Mouse (Mus musculus) spleen, adult 18-20 months (tissue): ENCODE data around the gene Akap10.
A peak's percentile ranks its signal among the peaks of the same experiment; 100 is the strongest.
"Not testable (repeated sequence)": the region's sequence is repeated elsewhere in the genome, so short reads cannot be mapped to it uniquely, and the experiment has no call there.

Experiments used
- DNase-seq, 2 experiments: peaks; one replicate each; pipeline ENCODE4 v3.0.0; 2022; ENCODE audit warnings: mixed read lengths in 2 of 2

Akap10 gene

GRCm38 (mm10) chr11:61930640-61931586 is 861 bp upstream of the Akap10 start:
- peak in 1 of 2 experiments; percentile 11 for DNase-seq

DNA sequence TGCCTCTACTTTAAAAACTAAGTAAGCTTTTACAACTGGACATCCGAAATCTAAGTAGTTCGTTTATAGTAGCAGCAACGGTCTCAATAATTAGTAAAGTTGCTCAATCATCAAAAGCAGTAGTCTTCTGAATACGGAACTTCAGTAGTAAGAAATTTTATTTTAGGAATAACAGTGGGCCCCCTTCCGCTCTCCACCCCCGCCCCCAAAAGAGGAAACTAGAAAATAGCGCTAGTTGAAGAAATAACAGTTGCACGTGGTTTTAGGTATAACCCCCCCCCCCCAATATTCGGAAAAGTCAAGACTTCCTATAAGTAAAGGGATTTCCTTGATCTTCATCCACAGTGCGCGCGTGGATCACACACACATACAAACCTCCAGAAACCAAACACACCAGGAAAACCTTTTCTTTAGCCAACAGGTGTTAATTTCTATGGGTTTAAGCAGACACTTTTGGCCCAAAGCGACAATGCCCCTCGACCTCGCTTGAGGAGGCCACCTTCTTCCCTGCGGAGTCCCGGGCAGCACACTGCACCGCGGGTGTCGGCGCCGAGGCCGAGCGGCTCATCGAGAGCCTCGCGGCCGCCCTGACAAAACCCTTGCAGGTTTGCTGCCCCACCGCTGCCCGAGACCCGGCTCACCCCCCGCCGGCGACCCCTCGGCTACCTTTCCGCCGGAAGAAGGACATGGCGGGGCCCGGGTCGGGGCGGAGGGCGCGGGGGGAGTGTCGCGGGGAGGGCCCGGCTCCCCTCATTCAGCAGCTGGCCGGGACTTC is 542 bp downstream of the Akap10 start:
- no peak for DNase-seq

GRCm38 (mm10) chr11:61923309-61923708 is 6.7 kb downstream of the Akap10 start:
- DNase-seq: no peak

- no peak for DNase-seq
Measured at GRCm38 (mm10) chr11:61919702-61920101, 10.3 kb downstream of the Akap10 start.

DNA sequence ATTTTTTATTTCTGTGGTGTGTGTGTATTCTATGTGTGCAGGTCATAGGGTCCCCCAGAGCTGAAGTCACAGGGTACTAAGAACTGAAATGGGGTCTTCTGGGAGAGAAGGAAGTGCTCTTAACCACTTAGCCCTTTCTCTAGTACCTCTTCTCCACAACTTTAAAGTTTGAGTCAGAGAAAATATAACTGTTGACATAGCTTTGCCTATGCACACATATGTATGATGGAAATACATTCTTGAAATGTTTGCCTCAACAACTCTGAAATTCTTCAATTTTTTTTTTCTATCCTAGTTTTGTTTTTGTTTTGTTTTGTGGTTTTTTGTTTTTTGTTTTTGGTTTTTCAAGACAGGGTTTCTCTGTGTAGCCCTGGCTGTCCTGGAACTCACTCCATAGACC is 21.7 kb downstream of the Akap10 start:
- DNase-seq: no peak

DNA sequence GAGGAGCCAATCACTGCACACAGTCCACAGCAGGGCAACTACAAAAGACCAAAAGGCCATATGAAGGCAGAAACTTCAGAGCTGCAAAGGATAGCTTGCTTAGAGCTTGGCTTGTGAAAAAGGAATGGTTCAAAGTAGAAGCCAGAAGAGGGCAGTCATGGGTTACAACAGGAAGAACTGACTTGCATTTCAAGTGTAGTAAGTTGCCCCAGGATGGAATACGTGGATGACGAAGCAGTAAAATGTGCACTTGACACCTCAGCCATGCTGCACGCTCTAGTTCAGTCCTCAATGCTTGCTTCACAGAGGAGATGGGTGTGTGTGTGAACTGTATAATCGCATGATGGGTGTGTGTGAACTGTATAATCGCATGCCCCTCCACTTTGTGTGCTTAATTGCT is 47.9 kb downstream of the Akap10 start:
- no peak for DNase-seq

DNA sequence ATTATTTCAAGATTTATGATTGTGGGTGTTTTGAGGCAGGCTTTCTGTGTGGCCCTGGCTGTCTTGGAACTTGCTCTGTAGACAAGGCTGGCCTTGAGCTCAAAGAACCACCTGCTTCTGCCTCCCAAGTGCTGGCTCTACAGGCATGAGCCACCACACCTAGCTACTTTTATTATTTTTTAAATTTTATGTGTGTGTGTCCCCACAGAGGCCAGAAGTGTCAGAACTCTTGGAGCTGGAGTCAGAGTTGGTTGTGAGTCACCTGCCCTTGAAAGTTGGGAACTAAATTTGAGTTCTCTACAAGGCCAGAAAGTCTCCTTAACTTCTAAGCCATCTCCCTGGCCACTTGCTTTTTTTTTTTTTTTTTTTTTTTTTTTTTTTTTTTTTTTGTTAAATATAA is 50.1 kb downstream of the Akap10 start:
- DNase-seq: no peak

DNA sequence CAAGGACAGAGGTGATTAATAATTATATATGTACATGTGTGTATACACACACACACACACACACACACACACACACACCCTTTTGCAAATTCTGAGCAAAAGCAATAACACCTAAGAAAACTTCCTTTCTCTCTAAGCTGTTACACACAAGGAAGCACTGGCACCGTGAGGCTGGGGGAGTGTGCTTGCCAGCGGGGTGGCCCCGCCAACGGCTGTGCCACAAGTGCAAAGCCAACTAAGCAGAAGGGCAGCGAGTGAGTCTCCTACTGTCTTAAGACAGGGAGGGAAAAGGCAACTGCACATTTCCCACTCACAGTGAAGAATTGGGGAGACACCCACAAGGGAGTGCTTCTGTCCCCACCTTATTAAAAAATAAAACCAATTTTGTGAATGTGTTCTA is 58.2 kb downstream of the Akap10 start:
- DNase-seq: no peak

DNA sequence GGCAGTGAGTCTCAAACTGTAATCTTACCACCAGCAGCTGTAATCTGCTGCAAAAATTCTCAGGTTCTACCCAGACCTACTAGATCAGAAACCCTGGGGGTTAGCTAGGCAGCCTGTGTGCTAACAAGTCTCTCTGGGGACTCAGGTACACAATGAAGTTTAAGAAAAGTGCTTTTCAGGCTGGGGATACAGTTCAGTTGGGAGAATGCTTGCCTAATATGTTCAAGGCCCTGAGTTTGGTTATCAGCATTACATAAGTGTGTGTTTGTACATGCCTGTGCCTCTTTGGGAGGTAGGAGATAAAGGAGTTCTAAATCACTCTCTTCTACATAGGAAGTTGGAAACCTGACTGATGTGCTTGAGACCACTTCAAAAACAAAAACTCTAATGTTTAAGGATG is 63.2 kb downstream of the Akap10 start:
- DNase-seq: no peak

DNA sequence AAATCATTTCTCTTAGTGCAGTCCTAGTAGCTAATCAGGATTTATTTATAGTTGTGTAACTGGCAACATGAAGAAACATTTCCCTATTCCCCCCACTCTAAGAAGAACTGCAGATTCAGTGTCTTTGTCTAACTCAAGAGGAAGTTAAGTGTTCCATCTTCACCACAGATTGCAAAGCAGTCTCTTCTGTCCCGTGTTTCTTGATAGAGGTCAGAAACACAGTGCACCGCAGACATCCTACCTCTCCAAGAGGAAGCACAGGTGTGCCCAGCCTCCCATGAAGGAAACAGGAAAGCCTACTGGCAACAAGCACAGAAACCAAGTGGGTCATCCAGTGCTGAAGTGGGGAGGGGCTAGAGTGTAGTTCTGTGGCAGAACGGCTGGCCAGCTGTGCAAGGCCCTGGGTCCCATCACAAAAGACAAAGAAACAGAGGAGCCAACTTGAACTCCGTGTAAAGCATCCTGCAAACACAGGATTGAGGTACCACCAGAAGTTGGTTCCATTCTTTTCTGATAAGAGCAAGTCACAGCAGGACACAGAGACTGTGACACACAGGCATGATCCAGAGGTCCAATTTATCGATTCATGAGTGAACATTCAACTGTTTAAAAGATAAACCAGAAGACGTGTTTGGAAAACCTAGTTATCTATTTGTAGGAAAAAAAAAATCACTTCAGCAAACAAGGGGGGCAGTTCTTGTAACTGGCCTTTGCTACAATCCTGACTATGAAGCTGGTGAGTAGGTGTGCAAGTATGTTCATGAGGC is 68.1 kb downstream of the Akap10 start:
- DNase-seq: no peak

GRCm38 (mm10) chr11:61859316-61859715 is 70.7 kb downstream of the Akap10 start:
- DNase-seq: no peak

- DNase-seq: no peak
Measured at GRCm38 (mm10) chr11:61855539-61855938, 74.5 kb downstream of the Akap10 start.

DNA sequence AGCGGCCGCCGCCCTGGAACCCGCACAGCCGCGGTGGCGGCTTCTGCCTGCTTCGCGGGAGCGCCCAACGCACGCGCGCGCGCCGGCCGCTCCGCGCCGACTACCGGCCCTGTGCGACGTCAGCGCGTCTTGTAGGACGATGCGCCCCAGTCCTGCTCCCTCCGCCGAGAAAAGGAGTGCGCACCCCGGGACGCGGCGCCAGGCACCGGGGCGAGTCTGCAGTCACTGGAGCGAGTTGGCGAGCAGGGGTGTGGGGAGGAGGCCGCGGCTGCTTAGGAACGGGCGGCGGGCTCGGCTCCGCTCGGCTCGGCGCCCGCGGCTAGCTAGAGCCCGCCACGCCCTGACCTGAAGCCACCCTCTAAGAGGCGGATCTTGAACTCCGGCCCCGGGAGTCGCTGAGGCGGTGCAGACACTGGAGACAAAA is 75.1 kb downstream of the Akap10 start, which contains the start of gene Ulk2:
TSS of gene Ulk2 (minus strand) at position 86 of the 424 bp plus-strand sequence.
- DNase-seq: peak; percentile 80 to 88

DNA sequence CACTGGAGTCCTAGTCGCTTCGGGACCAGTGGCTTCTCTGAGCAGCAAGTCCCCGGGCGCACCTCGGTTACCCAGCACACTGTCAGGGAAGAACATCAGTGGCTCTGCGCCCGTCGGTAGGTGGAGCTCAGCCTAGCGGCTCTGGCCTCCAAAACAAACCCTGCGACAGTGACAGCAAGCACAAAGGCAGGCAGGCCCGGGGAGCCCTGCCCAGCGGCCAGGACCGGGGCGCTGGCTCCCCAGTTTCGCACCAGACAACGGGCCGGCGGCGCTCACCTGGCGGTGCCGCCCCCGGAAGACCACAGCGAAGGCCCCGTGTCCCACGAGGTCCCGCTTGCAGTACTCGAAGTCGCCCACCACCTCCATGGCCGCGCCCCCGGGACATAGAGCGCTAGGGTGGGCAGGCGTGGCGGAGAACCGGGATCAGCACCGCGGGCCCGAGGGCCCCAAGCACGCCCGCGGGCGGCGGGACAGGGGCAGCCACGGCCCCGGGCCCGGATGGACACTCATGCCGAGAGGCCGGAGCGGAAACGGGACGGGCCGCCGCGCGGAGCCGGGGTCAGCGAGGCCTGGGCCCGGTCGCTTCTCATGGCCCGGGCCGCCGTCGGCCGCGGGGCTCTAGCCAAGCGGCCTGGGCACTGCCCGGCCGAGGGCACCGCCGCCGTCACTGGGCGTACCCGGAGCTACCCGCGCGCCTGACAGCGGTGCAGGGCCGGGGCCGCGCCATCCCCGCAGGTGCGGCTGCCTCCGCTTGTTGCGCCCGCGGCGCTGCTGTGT is 75.7 kb downstream of the Akap10 start:
- DNase-seq: peak; percentile 77 to 81

- no peak for DNase-seq
Measured at GRCm38 (mm10) chr11:61853659-61854058, 76.4 kb downstream of the Akap10 start.

- DNase-seq: no peak
Measured at GRCm38 (mm10) chr11:61852916-61853315, 77.1 kb downstream of the Akap10 start.

GRCm38 (mm10) chr11:61851195-61851594 is 78.9 kb downstream of the Akap10 start:
- no peak for DNase-seq

DNA sequence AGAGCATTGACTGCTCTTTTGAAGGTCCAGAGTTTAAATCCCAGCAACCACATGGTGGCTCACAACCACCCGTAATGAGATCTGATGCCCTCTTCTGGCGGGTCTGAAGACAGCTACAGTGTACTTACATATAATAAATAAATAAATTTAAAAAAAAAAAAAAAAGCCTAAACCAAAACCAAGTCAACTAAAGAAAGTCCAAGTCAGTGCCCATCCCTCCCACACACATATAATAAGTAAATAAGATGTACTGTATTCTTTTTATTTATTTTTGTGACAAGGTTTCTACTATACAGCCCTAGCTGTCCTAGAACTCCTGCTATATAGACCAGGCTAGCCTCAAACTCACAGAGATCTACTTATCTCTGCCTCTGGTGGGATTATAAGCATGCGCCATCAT is 89.4 kb downstream of the Akap10 start:
- DNase-seq: not testable (repeated sequence)

DNA sequence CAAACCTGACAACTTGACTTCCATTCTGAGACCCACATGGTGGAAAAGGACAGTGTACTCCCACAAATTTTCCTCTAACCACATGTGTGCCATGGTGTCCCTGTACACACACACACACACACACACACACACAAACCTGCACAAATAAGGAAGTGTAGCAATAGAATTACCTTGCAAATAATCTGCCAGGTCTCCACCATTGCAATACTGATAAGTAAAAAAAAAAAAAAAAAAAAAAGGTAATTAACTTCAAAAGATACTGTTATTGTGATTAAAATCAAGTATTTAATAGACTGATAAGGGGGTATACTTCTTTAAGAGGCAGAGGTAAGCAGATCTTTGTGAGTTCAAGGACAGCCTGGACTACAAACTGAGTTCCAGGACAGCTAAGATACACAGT is 90.1 kb downstream of the Akap10 start:
- no peak for DNase-seq

- no peak for DNase-seq
Measured at GRCm38 (mm10) chr11:61839182-61839581, 90.9 kb downstream of the Akap10 start.
